Mouse (Mus musculus): ENCODE measurements around the gene Plppr1. TPM values are rescaled to one million over a fixed set of nuclear protein-coding genes. Genes with fewer than 3 reads are reported as not detected.

The Plppr1 gene
- 0.34 and 0.41 TPM in 2 replicates for polyA plus RNA-seq (2015; fragmentation: Nextera tagmentation; extraction: Ambion mirVana)

GRCm38 (mm10) chr4:49059021-49059401 lies at the start of gene Plppr1:
Gene Plppr1, plus strand, starts transcription at chr4:49059273.

